Mouse (Mus musculus) erythroblast, embryonic 14.5 days (primary cell): ENCODE measurements around the gene Zbtb7b.

Source experiments
- GATA1 ChIP-seq: IDR thresholded peaks from 2 replicates; pipeline ENCODE4 v1.6.1; 2012; ENCODE audit warnings: low read length, inconsistent platforms, mixed read lengths
- TAL1 ChIP-seq: IDR thresholded peaks from 3 replicates; pipeline ENCODE4 v1.6.1; 2012; ENCODE audit warnings: low read length, inconsistent platforms, mixed read lengths

DNA sequence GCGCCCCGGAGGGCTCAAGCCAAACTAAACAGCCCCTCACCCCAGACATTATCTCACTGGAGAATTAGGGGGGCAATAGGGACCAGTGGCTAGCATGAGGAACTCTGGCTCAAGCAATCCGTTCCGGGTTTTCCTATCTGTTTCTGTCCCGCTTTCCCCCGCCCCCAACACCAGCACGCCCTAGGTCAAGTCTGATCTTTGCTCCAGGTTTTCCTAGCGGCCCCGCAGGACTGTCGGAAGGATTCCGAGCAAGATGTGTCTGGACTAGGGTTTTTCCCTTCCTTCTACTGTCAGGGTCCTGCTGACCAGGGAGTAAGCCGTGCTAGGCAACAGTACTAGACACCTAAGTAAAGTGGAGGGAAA is 299 bp upstream of the Zbtb7b start:
- TF ChIP-seq TAL1 (no peak), GATA1 (no peak)
